Mouse (Mus musculus) lung, embryonic 14.5 days (tissue): Measurements from ENCODE around the gene 9530068E07Rik. TPM values are rescaled to one million over a fixed set of nuclear protein-coding genes. Genes with fewer than 3 reads are reported as not detected.

Source experiments
- ATAC-seq: fragments of 200-750 bp; cut with Nextera tagmentation; 2 replicates; pipeline ENCODE4 v1.8.0; 2017; ENCODE audit warnings: mild to moderate bottlenecking, moderate TSS enrichment, moderate library complexity; ENCODE audit not compliant: insufficient read depth
- DNase-seq: peaks from one replicate; pipeline ENCODE4 v3.0.0-alpha.2; 2015
- H3K27ac ChIP-seq: fragments of 300-500 bp; sonication (generic); 2 replicates; pipeline ENCODE4 v1.5.1; 2014; ENCODE audit warnings: low read depth, mild to moderate bottlenecking, moderate library complexity
- H3K27me3 ChIP-seq: fragments of 300-500 bp; sonication (generic); 2 replicates; pipeline ENCODE4 v1.6.1; 2014; ENCODE audit warnings: low read length, control low read depth; ENCODE audit not compliant: insufficient read depth
- H3K36me3 ChIP-seq: fragments of 300-500 bp; sonication (generic); 2 replicates; pipeline ENCODE4 v1.6.1; 2014; ENCODE audit warnings: control low read depth; ENCODE audit not compliant: insufficient read depth
- H3K4me1 ChIP-seq: fragments of 300-500 bp; sonication (generic); 2 replicates; pipeline ENCODE4 v1.6.1; 2014; ENCODE audit warnings: antibody characterized with exemption, control low read depth; ENCODE audit not compliant: insufficient read depth
- H3K4me2 ChIP-seq: fragments of 300-500 bp; sonication (generic); 2 replicates; pipeline ENCODE4 v1.6.1; 2014; ENCODE audit warnings: mild to moderate bottlenecking
- H3K4me3 ChIP-seq: fragments of 300-500 bp; sonication (generic); 2 replicates; pipeline ENCODE4 v1.5.1; 2014; ENCODE audit warnings: low read depth, low read length
- H3K9ac ChIP-seq: fragments of 300-500 bp; sonication (generic); 2 replicates; pipeline ENCODE4 v1.6.1; 2014
- H3K9me3 ChIP-seq: fragments of 300-500 bp; sonication (generic); 2 replicates; pipeline ENCODE4 v1.6.1; 2016; ENCODE audit warnings: low read depth, low read length, control low read depth
- CTCF ChIP-seq: IDR thresholded peaks from 2 replicates; pipeline ENCODE4 v1.5.1; 2016; ENCODE audit warnings: antibody characterized with exemption, low read depth
- WGBS: fragments of 180-500 bp; shearing (Covaris S2); extraction: QIAGEN DNeasy Blood & Tissue Kit; methylation state at CpG from one replicate; pipeline ENCODE4 v1.1.7; 2014; 5-methylcytosine and 5-hydroxymethylcytosine counted together
- polyA plus RNA-seq: library from polyadenylated mRNA; unstranded; fragments of >200 nt; fragmentation: Nextera tagmentation; extraction: Ambion mirVana; gene quantifications from 2 replicates; pipeline ENCODE4 v1.2.1, GENCODE M21; 2014

The 9530068E07Rik gene
- polyA plus RNA-seq, 1 experiment from 2014 or later: 235 TPM

GRCm38 (mm10) chr11:52419246-52419645 is 23.0 kb downstream of the 9530068E07Rik start:
- TF ChIP-seq CTCF: no peak
- Histone ChIP-seq H3K9me3 (no peaks in the 10 kb centered on the region), H3K9ac (no peak overlapping the region), H3K36me3 (no peaks in the 10 kb centered on the region), H3K4me2 (no peak overlapping the region), H3K4me3 (no peak overlapping the region), H3K4me1 (no peaks in the 10 kb centered on the region), H3K27ac (no peak overlapping the region), H3K27me3 (no peaks in the 10 kb centered on the region)
- 31% methylated on average over 5 of the region's 5 CpGs for WGBS
- no peak for ATAC-seq
- DNase-seq: peak; percentile 49

DNA sequence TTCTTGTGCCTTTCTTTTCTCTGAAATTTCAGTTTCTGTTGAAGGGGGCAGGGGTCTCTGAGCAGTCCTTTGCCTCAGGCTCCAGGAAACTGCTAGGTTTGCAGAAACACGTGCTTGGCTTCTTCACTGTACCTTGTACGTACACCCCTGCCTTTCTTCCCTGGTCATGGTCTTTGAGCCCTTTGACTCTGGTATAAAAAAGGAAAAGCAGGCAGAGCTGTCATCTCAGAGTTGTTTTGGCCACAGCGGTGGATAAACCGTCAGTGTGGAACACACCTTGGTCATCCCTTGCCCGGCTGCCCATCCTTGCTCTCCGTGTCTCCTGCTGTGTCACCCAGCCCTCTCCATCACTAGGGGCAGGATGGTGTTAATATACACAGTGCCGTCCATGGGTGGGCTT is 23.6 kb downstream of the 9530068E07Rik start:
- no peaks in the 10 kb centered on the region for H3K9me3 ChIP-seq
- no peak for TF ChIP-seq CTCF
- DNase-seq (no peak), ATAC-seq (no peak)
- no peak overlapping the region for H3K4me2 ChIP-seq
- no peaks in the 10 kb centered on the region for H3K4me1 ChIP-seq
- H3K4me3 ChIP-seq: no peak overlapping the region
- no peak overlapping the region for H3K27ac ChIP-seq
- no peaks in the 10 kb centered on the region for H3K27me3 ChIP-seq
- WGBS: 65% methylated on average over 7 of the region's 7 CpGs
- H3K36me3 ChIP-seq: no peaks in the 10 kb centered on the region
- no peak overlapping the region for H3K9ac ChIP-seq

DNA sequence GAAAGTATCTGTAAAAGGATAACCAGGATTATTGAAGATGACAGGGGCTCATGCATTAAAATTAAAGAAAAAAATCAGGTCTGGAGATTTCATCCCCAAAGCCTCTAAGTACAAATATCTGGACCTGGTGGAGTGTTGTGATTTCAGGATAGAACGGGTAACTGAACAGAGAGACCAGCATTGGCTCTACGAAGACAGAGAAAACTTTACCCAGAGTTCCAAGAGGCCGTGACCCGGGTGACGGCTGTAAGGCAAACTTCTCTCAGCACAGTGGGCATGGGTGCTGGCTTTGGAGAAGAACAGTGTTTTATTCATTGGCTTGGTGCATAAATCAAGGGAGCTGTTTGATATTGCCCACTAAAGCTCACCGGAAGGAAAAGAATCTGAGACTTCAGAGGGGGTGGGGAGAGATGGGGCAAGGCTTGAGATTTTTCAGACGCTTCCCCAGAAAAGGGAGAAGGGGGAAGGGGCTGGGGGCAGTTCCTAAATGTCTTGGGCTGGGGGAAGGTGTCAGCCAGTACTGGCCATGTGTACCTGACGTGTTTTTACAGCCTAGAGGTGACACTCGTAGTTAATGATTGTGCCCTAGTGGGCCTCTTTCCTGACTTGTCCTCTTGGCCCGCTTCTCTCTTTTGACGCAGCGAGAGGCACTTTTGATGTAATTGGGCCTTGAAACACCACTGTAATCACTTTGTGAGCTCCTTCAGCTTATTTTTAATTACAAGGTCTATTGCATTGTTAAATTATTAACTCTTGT is 24.2 kb downstream of the 9530068E07Rik start:
- Histone ChIP-seq H3K4me3 (no peak overlapping the region), H3K27me3 (no peaks in the 10 kb centered on the region), H3K4me2 (no peak overlapping the region), H3K36me3 (no peaks in the 10 kb centered on the region), H3K9ac (no peak overlapping the region), H3K27ac (no peak overlapping the region), H3K9me3 (no peaks in the 10 kb centered on the region), H3K4me1 (no peaks in the 10 kb centered on the region)
- WGBS: 58% methylated on average over 12 of the region's 12 CpGs
- DNase-seq: no peak
- no peak for TF ChIP-seq CTCF
- ATAC-seq: no peak

DNA sequence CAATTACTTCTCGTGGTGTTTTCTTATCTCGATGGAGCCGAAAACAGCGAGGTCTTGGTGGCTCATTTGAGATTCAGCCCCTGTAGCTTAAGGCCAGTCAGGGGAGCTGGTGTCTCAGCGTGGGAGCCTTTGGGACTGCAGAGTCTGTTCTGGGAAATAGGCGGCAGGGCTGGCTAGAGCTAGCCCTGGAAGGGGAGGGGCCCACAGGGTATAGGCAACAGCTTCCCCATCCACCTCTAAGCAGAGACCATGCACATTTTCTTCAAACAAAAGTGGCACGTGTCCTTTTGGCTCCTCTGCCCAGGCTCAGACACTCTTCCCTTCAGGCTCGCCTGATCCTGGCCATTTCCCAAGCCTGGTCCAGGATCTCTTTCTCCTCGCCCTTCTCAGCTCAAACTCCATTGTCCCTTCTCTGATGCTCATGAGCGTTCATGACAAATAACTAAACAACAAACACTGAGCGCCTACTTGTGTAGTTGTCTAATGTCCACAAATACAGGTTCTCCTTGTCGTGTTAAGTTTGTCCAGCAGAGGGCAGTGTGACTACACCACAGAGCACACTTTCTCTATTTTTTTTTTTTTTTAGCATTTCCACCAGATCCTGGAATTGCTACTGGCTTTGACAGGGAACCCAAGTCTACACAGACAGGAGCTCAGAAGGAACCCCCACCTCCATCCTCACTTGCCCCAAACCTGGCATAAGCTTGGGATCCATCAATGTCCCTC is 25.0 kb downstream of the 9530068E07Rik start:
- WGBS: 29% methylated on average over 12 of the region's 12 CpGs
- H3K9ac ChIP-seq: no peak overlapping the region
- no peak overlapping the region for H3K27ac ChIP-seq
- no peaks in the 10 kb centered on the region for H3K36me3 ChIP-seq
- TF ChIP-seq CTCF: peak; percentile 95
- H3K4me2 ChIP-seq: no peak overlapping the region
- DNase-seq (peak; percentile 93), ATAC-seq (no peak)
- no peaks in the 10 kb centered on the region for H3K9me3 ChIP-seq
- H3K4me1 ChIP-seq: no peaks in the 10 kb centered on the region
- no peaks in the 10 kb centered on the region for H3K27me3 ChIP-seq
- H3K4me3 ChIP-seq: no peak overlapping the region

DNA sequence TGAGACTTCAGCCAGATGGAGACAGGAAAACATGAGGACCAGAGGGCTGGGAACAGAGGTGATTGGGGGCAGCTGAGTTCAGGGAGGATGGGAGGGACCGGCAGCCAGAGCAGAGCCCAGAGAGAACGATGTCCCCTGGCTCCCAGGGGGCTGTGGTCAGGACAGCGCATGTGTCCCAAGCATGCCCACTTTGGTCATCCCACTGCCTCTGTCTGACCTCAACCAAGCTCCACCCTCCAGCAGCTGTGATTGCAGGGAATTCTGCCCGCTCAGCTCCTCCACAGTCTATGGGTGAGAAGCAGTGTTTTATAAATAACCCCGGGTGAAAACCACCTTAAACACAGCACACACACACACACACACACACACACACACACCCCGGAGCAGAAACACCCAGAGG is 33.2 kb downstream of the 9530068E07Rik start:
- no peak overlapping the region for H3K9ac ChIP-seq
- no peak overlapping the region for H3K4me2 ChIP-seq
- no peak overlapping the region for H3K27ac ChIP-seq
- WGBS: 70% methylated on average over 6 of the region's 6 CpGs
- H3K27me3 ChIP-seq: no peaks in the 10 kb centered on the region
- no peak for ATAC-seq
- H3K4me1 ChIP-seq: no peaks in the 10 kb centered on the region
- H3K9me3 ChIP-seq: no peaks in the 10 kb centered on the region
- H3K4me3 ChIP-seq: no peak overlapping the region
- DNase-seq: no peak
- no peak for TF ChIP-seq CTCF
- no peaks in the 10 kb centered on the region for H3K36me3 ChIP-seq

- H3K4me1 ChIP-seq: no peaks in the 10 kb centered on the region
- H3K9me3 ChIP-seq: no peaks in the 10 kb centered on the region
- H3K4me3 ChIP-seq: no peak overlapping the region
- no peak overlapping the region for H3K27ac ChIP-seq
- TF ChIP-seq CTCF: no peak
- no peaks in the 10 kb centered on the region for H3K36me3 ChIP-seq
- no peaks in the 10 kb centered on the region for H3K27me3 ChIP-seq
- 41% methylated on average over 5 of the region's 5 CpGs for WGBS
- ATAC-seq: no peak
- DNase-seq: peak; percentile 55
- H3K9ac ChIP-seq: no peak overlapping the region
- no peak overlapping the region for H3K4me2 ChIP-seq
Observed at GRCm38 (mm10) chr11:52431594-52431993, 35.4 kb downstream of the 9530068E07Rik start.

GRCm38 (mm10) chr11:52432148-52432547 is 35.9 kb downstream of the 9530068E07Rik start:
- H3K9me3 ChIP-seq: no peaks in the 10 kb centered on the region
- H3K4me3 ChIP-seq: no peak overlapping the region
- no peak for TF ChIP-seq CTCF
- no peak for DNase-seq
- no peak overlapping the region for H3K9ac ChIP-seq
- H3K27me3 ChIP-seq: no peaks in the 10 kb centered on the region
- H3K4me2 ChIP-seq: no peak overlapping the region
- no peak for ATAC-seq
- H3K4me1 ChIP-seq: no peaks in the 10 kb centered on the region
- no peak overlapping the region for H3K27ac ChIP-seq
- H3K36me3 ChIP-seq: no peaks in the 10 kb centered on the region
- 82% methylated on average over 5 of the region's 5 CpGs for WGBS
